Mouse (Mus musculus): Measurements from ENCODE around the gene Rapgef4. TPM values are rescaled to one million over a fixed set of nuclear protein-coding genes. Genes with fewer than 3 reads are reported as not detected.
A peak's percentile ranks its signal among the peaks of the same experiment; 100 is the strongest.

Rapgef4 gene
- polyA plus RNA-seq, 1 experiment from 2014 or later, result 12.5 TPM

DNA sequence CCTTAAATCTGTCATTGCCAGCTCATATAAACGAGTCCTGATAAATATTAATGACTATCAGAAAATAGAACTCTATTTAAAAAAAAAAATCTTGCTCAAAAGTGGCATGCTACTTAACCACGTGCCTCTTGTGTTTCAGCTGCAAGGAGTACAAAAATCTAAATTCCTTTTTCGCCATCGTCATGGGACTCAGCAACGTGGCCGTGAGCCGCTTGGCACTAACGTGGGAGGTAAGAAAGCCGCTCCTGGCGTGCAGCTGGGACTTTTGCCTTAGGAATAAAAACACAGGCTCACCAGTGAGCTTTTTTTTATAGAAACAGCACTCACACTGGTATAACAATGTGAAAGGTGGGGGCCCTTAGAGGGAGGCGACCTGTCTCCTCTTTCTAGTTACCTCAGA, 257.9 kb downstream of the Rapgef4 start:
- H3K4me2 ChIP-seq (replicated peaks), result no peak overlapping the region
- H3K9me3 ChIP-seq, result no peaks in the 10 kb centered on the region
- no peak overlapping the region for H3K4me3 ChIP-seq (replicated peaks)
- peaks cover 24% of the 10 kb centered on the region for H3K4me1 ChIP-seq (replicated peaks)
- H3K27me3 ChIP-seq, result peaks cover 4% of the 10 kb centered on the region; the same call in 1 of the 2 replicates
- H3K27ac ChIP-seq, result no peak overlapping the region
- 57% methylated on average over 11 of the region's 11 CpGs for WGBS
- H3K9ac ChIP-seq (replicated peaks), result no peak overlapping the region
- no peaks in the 10 kb centered on the region for H3K36me3 ChIP-seq
- ATAC-seq, result no peak

DNA sequence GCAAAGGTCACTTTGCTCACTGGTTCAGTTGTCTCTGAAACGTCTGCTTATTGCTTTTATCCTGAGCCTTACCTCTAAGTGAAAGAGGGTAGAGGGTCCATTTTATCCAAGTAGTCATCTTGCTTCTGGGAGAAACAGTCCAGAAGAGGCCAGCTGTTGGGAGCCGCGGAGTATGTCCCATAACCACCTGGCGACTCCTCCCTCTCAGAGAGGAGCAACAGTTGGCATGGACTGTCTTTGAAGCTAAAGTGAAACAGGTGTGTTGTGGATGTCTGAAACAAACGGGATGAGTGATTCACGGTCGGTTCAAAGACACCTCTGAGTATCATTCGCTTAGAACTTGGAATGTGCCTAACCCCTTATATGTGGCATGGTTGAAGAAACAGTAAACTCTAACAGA, 258.4 kb downstream of the Rapgef4 start:
- 93% methylated on average over 8 of the region's 8 CpGs for WGBS
- Histone ChIP-seq H3K27me3 (0 out of 2 replicates have a peak, but pooled peaks cover 2% of the 10 kb centered on the region), H3K4me3 (replicated peaks) (no peak overlapping the region), H3K4me2 (replicated peaks) (no peak overlapping the region), H3K36me3 (no peaks in the 10 kb centered on the region), H3K27ac (no peak overlapping the region), H3K9ac (replicated peaks) (no peak overlapping the region), H3K4me1 (replicated peaks) (peaks cover 24% of the 10 kb centered on the region), H3K9me3 (no peaks in the 10 kb centered on the region)
- ATAC-seq, result no peak

DNA sequence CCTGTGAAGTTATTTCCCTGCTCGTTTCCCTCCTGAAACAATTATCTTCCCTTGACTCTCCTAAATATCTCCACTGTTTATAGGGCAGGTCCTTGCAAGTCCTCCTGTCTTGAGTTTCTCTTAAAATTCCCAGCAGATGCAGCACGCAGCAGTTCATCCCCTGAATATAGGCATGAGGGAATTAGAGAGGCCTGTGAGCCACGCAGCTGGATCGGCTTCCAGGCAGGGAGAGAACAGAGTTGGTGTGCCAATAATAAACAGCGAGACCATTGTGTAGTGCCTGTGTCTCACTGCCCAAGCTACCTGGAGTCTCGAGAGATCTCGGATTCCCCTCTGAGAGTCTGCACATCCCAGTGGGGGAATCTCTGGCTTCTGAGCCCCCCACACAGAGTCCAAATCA, 259.0 kb downstream of the Rapgef4 start:
- ATAC-seq, result no peak
- 65% methylated on average over 7 of the region's 7 CpGs for WGBS

DNA sequence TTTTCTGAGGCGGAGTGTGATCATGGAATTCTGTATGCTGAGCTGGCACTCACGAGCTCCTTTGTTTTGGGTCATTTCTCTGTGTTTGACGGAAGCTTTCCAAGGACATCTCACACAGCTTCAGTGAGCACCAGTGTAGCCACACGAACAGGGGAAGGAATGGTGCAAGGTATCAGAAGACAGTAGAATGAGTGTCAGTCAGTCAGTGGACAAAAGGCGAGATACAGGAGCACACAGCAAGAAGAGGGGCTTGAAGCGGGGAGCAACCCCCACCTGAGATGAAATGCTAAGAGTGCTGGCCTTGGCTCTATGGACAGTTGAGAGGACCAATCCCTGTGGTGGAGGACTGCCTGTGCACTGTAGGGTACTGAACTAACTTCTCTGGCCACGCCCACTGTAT, 259.7 kb downstream of the Rapgef4 start:
- Histone ChIP-seq H3K4me3 (replicated peaks) (no peak overlapping the region), H3K9me3 (no peaks in the 10 kb centered on the region), H3K9ac (replicated peaks) (no peak overlapping the region), H3K27me3 (0 out of 2 replicates have a peak, but pooled peaks cover 2% of the 10 kb centered on the region), H3K4me1 (replicated peaks) (peaks cover 20% of the 10 kb centered on the region), H3K4me2 (replicated peaks) (no peak overlapping the region), H3K36me3 (no peaks in the 10 kb centered on the region), H3K27ac (no peak overlapping the region)
- 83% methylated on average over 7 of the region's 7 CpGs for WGBS
- ATAC-seq, result no peak

More for the DNA sequence above, 259.0 kb downstream of the Rapgef4 start:
- no peak overlapping the region for H3K4me2 ChIP-seq (replicated peaks)
- 0 out of 2 replicates have a peak, but pooled peaks cover 2% of the 10 kb centered on the region for H3K27me3 ChIP-seq
- no peaks in the 10 kb centered on the region for H3K9me3 ChIP-seq
- peaks cover 24% of the 10 kb centered on the region for H3K4me1 ChIP-seq (replicated peaks)
- H3K36me3 ChIP-seq, result no peaks in the 10 kb centered on the region
- H3K9ac ChIP-seq (replicated peaks), result no peak overlapping the region
- no peak overlapping the region for H3K27ac ChIP-seq
- no peak overlapping the region for H3K4me3 ChIP-seq (replicated peaks)

DNA sequence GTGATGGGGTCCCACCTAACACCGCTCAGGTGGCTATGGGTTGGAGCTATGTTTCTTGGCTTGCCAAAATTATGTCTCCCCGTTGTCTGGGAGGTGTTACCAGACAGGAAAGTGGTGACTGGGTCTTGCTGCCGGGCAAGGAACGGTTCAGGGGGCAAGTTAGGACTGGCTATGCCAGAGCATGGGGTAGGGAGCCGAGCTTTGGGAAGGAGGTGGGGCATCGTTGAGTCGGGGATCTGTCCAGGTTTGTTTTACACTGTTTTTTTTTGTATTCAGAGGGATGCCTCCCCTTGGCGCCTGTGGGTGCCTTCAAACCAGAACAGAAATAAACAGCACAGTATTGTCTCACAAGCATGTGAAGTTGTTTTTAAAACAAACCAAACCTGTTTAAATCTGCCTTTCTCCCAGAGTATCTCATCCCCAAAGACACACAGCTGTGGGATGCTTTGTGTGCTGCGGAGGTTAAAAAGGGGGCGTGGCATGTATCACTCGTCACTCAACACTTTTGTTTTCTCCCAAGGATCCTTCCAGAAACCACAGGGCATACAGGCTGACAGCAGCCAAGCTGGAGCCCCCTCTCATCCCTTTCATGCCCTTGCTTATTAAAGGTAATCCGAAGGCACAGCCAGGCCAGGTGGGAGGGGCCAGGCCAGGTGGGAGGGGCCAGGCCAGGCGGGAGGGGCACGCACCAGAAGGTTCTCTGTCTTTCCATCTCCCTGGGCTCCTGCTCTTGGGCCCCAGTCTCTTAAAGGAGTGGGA, 260.9 kb downstream of the Rapgef4 start:
- no peak overlapping the region for H3K4me2 ChIP-seq (replicated peaks)
- H3K9me3 ChIP-seq, result no peaks in the 10 kb centered on the region
- H3K27me3 ChIP-seq, result no peaks in the 10 kb centered on the region
- 55% methylated on average over 14 of the region's 14 CpGs for WGBS
- no peak for ATAC-seq
- no peak overlapping the region for H3K27ac ChIP-seq
- no peaks in the 10 kb centered on the region for H3K36me3 ChIP-seq
- no peak overlapping the region for H3K9ac ChIP-seq (replicated peaks)
- no peak overlapping the region for H3K4me3 ChIP-seq (replicated peaks)
- peaks cover 17% of the 10 kb centered on the region for H3K4me1 ChIP-seq (replicated peaks)

DNA sequence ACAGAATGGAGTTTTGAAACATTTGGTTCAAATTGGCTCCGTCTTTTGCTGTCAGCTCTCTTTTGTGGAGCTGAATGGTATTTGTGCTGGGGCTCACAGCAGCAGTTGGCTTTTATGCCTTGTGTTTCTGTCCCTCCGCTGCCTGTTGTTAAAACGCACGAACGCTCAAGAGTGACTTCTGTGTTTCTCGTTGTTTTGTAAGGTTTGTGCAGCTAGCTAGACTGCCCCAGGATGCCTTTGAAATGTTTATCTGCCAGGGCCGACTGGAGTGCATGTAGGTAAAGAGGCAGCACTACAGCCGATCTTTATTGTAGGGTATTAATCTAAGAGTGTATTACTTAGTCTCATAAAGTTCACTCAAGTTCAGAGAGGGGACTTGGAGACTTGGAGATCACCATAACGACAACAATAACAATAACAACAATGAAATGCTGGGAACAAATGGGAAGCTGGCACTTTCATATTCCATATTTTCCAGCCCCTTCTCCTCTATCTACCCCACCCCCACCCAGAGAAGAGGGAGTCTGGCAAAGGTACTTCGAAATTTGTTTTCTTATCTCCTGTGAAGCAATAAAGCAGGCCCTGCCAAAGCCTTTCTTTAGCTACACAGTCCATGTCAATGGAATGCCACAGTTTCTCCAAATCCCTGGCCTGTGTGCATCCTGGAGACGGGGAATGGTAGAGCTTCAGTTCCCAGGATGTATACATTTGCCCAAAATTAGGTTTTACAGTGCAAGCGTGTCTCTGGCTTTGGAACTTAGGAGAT, 262.1 kb downstream of the Rapgef4 start:
- H3K9me3 ChIP-seq, result no peaks in the 10 kb centered on the region
- no peaks in the 10 kb centered on the region for H3K36me3 ChIP-seq
- 28% methylated on average over 12 of the region's 12 CpGs for WGBS
- no peak overlapping the region for H3K4me2 ChIP-seq (replicated peaks)
- peaks cover 17% of the 10 kb centered on the region for H3K4me1 ChIP-seq (replicated peaks)
- no peaks in the 10 kb centered on the region for H3K27me3 ChIP-seq
- no peak overlapping the region for H3K9ac ChIP-seq (replicated peaks)
- no peak for ATAC-seq
- no peak overlapping the region for H3K4me3 ChIP-seq (replicated peaks)
- no peak overlapping the region for H3K27ac ChIP-seq

DNA sequence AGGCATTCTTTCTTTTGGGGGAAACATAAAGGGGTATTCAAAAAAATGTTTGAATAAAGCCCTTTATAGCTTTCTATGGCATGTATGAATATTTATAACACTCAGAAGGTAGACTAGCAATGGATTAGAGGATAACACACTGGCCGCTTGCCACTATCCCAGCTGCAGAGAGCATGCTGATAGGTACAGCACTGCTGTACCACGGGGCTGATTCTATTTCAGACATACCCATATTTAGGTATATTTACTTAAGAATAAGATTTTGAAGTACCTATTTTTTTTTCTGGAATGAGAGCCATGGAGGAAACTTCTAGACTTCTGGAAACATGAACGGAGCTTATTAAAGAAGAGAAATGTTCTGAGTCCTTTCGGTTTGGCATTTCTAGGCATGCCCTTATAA, 264.6 kb downstream of the Rapgef4 start:
- 72% methylated on average over 4 of the region's 4 CpGs for WGBS

DNA sequence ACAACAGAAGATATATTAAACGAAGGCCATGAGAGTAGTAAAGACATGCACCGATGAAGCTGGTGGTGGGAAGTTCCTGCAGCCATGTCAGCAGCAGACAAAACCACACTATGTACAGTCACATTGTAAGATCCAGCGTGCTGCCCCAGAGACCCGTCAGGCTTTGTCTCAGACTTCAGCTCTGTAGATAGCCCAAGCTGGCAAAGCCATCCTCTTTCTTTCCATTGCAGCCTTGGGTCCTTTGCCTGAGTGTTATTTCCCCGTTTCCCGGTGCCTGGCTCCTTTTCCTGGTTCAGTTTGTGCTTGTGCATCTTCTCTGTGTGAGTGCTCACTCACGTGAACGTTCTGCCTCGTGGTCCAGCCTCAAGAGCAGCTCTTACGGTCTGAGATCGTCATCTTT, 265.3 kb downstream of the Rapgef4 start:
- 88% methylated on average over 11 of the region's 11 CpGs for WGBS
- no peaks in the 10 kb centered on the region for H3K9me3 ChIP-seq
- no peak overlapping the region for H3K27ac ChIP-seq
- no peak overlapping the region for H3K4me3 ChIP-seq (replicated peaks)
- no peaks in the 10 kb centered on the region for H3K27me3 ChIP-seq
- no peak for ATAC-seq
- H3K4me1 ChIP-seq (replicated peaks), result peaks cover 17% of the 10 kb centered on the region
- no peak overlapping the region for H3K4me2 ChIP-seq (replicated peaks)
- no peak overlapping the region for H3K9ac ChIP-seq (replicated peaks)
- H3K36me3 ChIP-seq, result no peaks in the 10 kb centered on the region

More for the DNA sequence above, 264.6 kb downstream of the Rapgef4 start:
- H3K27me3 ChIP-seq, result no peaks in the 10 kb centered on the region
- ATAC-seq, result no peak
- H3K36me3 ChIP-seq, result no peaks in the 10 kb centered on the region
- no peak overlapping the region for H3K9ac ChIP-seq (replicated peaks)
- H3K4me1 ChIP-seq (replicated peaks), result peaks cover 17% of the 10 kb centered on the region
- no peak overlapping the region for H3K4me2 ChIP-seq (replicated peaks)
- H3K4me3 ChIP-seq (replicated peaks), result no peak overlapping the region
- no peaks in the 10 kb centered on the region for H3K9me3 ChIP-seq
- H3K27ac ChIP-seq, result no peak overlapping the region

DNA sequence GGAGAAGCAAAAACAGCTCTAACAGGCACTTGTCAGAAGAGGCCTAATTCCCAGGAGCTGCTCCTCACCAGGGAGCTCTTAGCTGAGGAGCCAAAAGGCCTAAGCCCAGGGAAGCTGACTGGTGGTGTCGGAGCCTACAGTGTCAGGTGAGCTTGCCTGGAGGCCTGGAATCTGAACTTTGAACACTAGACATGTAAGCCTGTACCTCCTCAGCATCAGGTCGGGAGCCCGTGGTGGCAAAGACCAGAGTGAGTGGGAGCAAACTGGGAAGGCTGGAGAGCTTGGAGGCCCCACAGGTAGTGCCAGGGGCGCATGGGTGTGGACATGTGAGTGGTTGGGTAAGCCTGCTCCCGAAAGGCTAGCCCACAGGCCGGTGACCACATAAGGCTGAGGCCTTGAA, 266.8 kb downstream of the Rapgef4 start:
- H3K4me2 ChIP-seq (replicated peaks), result no peak overlapping the region
- peaks cover 14% of the 10 kb centered on the region for H3K4me1 ChIP-seq (replicated peaks)
- no peaks in the 10 kb centered on the region for H3K27me3 ChIP-seq
- H3K36me3 ChIP-seq, result no peaks in the 10 kb centered on the region
- H3K9me3 ChIP-seq, result no peaks in the 10 kb centered on the region
- no peak for ATAC-seq
- no peak overlapping the region for H3K4me3 ChIP-seq (replicated peaks)
- H3K27ac ChIP-seq, result no peak overlapping the region
- 91% methylated on average over 6 of the region's 6 CpGs for WGBS
- H3K9ac ChIP-seq (replicated peaks), result no peak overlapping the region

DNA sequence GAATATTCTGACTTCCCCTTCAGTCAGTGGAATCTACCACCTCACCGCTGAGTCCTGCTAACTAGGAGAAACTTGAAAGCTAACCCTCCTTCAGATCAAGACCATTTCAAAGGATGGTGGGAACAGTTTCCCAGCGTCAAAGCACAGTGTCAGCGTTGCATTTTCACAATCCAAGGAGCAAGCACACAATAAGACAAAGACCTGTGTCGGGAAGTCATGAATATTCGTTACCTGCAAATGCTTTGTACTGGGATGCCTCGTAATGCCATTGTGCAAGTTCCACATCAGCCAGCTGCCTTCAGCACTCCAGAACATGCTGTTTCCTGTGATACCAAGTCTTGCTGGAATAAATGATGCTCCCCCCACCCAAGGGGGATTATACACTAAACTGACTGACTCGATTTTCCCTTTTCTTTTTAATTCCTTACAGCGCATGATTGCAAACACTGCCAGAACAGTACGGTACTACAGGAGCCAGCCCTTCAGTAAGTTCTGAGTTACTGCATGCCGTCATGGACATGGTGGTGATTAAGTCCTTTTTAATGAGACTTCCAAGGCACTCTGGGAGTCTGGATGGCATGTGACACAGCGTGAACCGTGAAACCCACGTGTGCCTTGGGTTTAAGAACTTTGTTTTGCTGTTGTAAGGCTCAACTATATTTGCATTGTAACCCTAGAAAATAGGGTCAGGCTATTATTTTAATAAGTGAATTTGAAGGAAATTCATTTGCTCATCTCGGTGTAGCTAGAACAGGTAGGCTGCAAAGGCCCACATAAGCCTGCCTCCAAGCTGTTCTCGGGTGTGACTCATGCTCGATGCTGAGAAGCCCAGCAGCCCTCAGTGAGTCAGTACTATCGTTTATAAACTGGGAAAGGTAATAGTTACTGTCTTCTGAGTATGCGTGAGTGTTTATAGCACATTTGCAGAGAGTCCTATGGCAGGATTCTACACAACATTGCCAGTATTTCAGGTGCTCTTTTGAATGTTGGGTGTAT, 271.8 kb downstream of the Rapgef4 start:
- peaks cover 20% of the 10 kb centered on the region for H3K4me1 ChIP-seq (replicated peaks)
- no peak overlapping the region for H3K4me2 ChIP-seq (replicated peaks)
- 45% methylated on average over 18 of the region's 18 CpGs for WGBS
- H3K9me3 ChIP-seq, result no peaks in the 10 kb centered on the region
- ATAC-seq, result 0 out of 2 replicates have a peak, but pooled peaks have one; percentile 30
- no peak overlapping the region for H3K9ac ChIP-seq (replicated peaks)
- H3K27me3 ChIP-seq, result no peaks in the 10 kb centered on the region
- no peak overlapping the region for H3K27ac ChIP-seq
- no peaks in the 10 kb centered on the region for H3K36me3 ChIP-seq
- no peak overlapping the region for H3K4me3 ChIP-seq (replicated peaks)

DNA sequence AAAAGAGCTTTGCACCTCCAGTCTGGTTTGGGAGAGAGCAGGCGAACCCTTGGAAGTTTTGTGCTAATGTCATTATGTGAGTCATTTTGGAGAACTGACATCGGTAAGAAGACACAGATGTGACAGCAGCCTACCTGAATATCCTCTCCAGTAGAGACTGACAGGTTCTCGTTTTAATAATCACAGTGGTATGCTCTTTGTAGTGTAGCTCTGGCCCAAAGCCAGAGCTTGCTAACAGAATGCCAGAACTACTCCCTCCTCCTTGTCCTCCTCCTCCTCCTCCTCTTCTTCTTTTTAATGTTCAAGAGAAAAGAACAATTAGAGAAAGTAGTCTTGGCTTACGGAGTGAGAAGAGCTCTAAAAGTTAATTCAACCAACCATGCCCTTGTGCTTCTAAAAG, 272.8 kb downstream of the Rapgef4 start:
- Histone ChIP-seq H3K9ac (replicated peaks) (no peak overlapping the region), H3K36me3 (no peaks in the 10 kb centered on the region), H3K4me3 (replicated peaks) (no peak overlapping the region), H3K27ac (no peak overlapping the region), H3K4me1 (replicated peaks) (peaks cover 20% of the 10 kb centered on the region), H3K9me3 (no peaks in the 10 kb centered on the region), H3K4me2 (replicated peaks) (no peak overlapping the region), H3K27me3 (no peaks in the 10 kb centered on the region)
- ATAC-seq, result no peak
- WGBS, result 64% methylated on average over 4 of the region's 4 CpGs
